Mouse (Mus musculus): ENCODE results near the gene Ghrh. TPM values are rescaled to one million over a fixed set of nuclear protein-coding genes. Genes with fewer than 3 reads are reported as not detected.

Ghrh gene
- total RNA-seq, 2 experiments from 2014 or later: not detected

DNA sequence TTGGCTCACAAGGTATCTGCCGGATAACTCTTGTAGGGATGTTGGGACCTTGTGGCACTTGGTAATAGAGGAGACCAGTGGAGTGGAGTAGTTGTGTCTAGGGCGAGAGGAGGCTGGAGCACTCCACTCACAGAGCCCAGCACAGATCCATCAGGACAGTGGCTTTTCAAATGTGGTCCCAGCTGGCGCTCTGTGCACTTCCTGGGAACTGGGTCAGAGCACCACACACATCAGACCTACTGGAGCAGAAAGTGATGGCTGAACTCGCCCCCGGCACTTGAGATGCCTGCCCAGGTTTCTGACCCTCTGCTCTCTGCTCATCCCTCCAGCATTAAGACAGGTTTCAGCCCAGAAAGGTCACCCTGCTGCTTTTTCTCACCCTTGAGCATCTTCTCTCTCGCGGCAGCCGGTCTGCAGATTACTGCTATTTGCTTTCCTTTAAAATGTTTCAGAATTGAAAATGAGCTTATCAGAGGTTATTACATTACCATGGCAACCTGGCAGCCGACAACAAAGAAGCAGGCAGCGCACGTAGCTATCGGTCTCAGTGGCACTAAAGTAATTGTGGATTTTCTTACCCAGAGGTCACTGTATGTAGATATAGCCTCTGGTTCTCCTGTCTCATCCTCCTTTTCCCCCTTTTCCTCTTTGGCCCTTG is 1.9 kb upstream of the Ghrh start:
- no peak for DNase-seq

DNA sequence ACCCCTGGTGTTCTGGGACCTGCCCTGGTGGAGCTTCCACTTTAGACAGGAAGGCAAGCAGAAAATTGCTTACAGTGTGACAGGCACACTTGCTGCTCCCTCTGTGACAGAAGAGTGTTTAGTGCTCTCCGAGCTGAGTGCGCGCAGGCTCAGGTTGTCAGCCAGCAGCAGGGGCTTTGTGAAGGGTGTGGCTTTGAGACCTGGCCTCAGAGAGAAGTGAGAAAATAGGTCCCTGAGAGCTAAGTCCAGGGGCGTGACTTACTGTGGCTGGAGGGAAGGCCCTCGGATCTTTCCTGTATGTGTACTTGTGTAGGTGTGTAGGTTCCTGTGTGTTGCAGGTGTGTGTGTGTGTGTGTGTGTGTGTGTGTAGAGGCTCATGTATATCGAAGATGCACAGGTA is 4.0 kb downstream of the Ghrh start:
- no peak for DNase-seq

- no peak for DNase-seq
Measured at GRCm38 (mm10) chr2:157342328-157342926, 4.9 kb downstream of the Ghrh start.

- peak; percentile 42 to 79 for DNase-seq
Measured at GRCm38 (mm10) chr2:157341554-157342270, 5.6 kb downstream of the Ghrh start.

DNA sequence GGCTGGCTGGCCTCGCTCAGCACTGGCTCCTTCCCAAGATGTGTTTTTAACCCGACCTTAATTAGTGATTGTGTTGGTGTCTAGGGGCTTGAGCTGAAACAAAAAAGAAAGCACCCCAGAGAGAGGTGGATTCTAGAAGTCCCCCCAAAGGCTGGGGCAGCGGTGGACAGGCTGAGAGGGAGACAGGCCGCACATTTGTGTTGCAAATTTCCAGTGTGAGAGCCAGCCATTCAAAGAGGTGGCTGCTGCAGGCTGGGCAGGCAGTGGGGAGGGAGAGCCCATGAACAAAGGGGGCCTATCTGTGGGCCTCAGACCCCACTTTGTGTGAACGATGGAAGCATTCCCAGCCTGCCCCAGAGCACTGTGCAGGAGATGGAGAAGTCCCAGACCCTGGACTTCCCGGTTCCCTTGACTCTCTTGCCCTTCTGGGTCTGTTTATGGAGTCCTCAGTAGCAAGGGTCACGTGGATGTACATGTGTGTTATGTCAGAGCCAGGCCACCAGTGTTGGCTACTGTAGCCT is 7.0 kb downstream of the Ghrh start:
- peak; percentile 38 to 45 for DNase-seq

DNA sequence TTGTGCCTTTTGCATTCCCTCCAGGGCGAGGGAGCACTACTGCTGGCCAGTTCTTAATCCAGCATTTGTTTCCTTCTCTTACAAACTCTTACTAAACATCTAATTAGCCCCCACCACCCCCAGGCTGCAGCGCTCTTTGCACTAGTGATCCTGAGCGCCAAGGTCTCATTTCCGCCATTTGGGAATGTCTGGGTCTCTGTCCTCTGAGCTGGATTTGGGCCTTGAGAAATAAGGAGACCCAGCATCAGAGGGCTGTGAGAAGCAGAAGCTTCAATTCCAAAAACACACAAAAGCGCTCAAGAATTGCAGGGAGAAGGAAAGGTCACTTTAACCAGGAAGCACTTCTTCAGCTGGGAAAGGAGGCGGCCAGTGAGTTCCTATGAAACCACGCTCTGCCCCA is 7.8 kb downstream of the Ghrh start:
- no peak for DNase-seq

- peak; percentile 15 to 65 for DNase-seq
Measured at GRCm38 (mm10) chr2:157338663-157339062, 8.6 kb downstream of the Ghrh start.

DNA sequence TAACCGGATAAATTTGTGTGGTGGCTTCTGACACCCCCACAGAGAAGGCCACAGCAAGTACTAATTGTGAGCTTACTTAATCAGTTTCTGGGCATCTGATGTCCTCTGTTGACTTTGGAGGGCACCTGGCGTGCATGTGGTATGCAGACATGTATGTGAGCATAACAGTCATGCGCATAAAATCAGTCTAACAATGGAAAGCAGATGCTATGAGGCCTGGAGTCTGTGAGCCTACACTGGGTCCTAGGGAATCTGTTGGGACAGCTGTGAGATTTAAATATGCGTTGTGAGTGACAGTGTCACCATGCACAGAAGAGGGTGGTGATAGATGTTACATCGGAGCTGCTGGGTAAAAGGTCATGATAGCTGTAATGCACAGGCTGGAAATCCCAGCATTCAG is 15.2 kb downstream of the Ghrh start:
- no peak for DNase-seq

- DNase-seq: no peak
Measured at GRCm38 (mm10) chr2:157328570-157328969, 18.7 kb downstream of the Ghrh start.

DNA sequence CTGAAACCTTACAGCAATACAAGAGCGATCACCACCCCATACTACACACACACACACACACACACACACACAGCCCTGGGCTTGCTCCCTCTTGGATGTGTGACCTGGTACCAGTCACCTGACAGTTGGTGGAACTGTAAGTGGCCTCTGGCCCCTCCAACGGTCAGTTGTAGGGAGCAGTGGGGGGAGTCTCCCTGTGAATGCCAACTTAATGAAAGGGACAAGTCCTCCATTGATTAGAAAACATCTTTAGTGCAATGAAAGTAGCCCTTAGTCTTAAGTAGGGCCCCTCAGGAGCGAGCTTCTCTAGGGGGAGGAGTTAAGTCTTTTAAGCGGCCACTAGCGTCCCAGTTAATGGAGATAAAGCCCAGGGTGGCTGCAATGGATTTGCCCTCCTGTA is 19.2 kb downstream of the Ghrh start:
- no peak for DNase-seq

- DNase-seq: peak in 1 of 2 experiments; percentile 12
Measured at GRCm38 (mm10) chr2:157325238-157325637, 22.1 kb downstream of the Ghrh start.

GRCm38 (mm10) chr2:157322029-157322766 is 25.1 kb downstream of the Ghrh start:
- DNase-seq: no peak

GRCm38 (mm10) chr2:157320886-157321285 is 26.4 kb downstream of the Ghrh start:
- no peak for DNase-seq

- DNase-seq: no peak
Measured at GRCm38 (mm10) chr2:157320135-157320534, 27.2 kb downstream of the Ghrh start.

GRCm38 (mm10) chr2:157317220-157317619 is 30.1 kb downstream of the Ghrh start:
- no peak for DNase-seq

- DNase-seq: no peak
Measured at GRCm38 (mm10) chr2:157316358-157316933, 30.9 kb downstream of the Ghrh start.

- no peak for DNase-seq
Measured at GRCm38 (mm10) chr2:157315486-157315885, 31.8 kb downstream of the Ghrh start.

GRCm38 (mm10) chr2:157314310-157314709 is 33.0 kb downstream of the Ghrh start:
- DNase-seq: no peak

DNA sequence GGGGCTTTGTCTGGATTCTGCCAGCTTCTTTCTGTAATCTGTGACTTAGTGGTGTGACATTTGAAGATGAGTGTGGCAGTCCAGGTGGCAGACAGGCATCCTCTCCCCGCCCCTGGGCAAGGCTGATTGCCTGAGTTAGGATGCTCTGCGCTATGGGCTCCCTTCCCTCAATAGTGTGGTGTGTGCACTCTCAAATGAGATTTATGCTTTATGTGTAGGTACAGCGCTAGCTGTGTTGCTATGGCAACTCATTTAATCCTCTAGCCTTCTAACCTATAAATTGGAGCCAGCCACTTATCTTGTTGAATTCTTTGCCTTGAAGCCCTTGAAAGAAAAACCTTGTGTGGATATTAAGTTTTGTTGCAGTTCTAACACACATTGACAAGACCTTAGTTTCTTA is 33.6 kb downstream of the Ghrh start:
- DNase-seq: no peak

- no peak for DNase-seq
Measured at GRCm38 (mm10) chr2:157310963-157311637, 36.2 kb downstream of the Ghrh start.

GRCm38 (mm10) chr2:157309611-157310010 is 37.7 kb downstream of the Ghrh start:
- no peak for DNase-seq
